Mouse (Mus musculus) kidney, adult 2 months (tissue): Measurements from ENCODE around the gene Pik3cg. TPM values are rescaled to one million over a fixed set of nuclear protein-coding genes. Genes with fewer than 3 reads are reported as not detected.
"Not testable (repeated sequence)": the region's sequence is repeated elsewhere in the genome, so short reads cannot be mapped to it uniquely, and the experiment has no call there.

Experiments used
- DNase-seq: peaks from one replicate; pipeline ENCODE4 v3.0.0; 2021
- H3K27ac ChIP-seq: fragments of 200-500 bp; 2 replicates; pipeline ENCODE4 v1.5.1; 2012; ENCODE audit warnings: low read depth, low read length, control low read depth, inconsistent platforms; ENCODE audit not compliant: insufficient read depth
- H3K27me3 ChIP-seq: fragments of 200-500 bp; replicated peaks from 2 replicates; pipeline ENCODE4 v1.6.1; 2012; ENCODE audit warnings: mild to moderate bottlenecking, moderate library complexity, low read length, inconsistent platforms; ENCODE audit not compliant: control insufficient read depth, insufficient read depth
- H3K36me3 ChIP-seq: fragments of 200-500 bp; 2 replicates; pipeline ENCODE4 v1.6.1; 2012; ENCODE audit warnings: mild to moderate bottlenecking, moderate library complexity, low read length, inconsistent platforms; ENCODE audit not compliant: control insufficient read depth, insufficient read depth
- H3K4me1 ChIP-seq: fragments of 200-500 bp; 2 replicates; pipeline ENCODE4 v1.6.1; 2011; ENCODE audit warnings: low read length; ENCODE audit not compliant: control insufficient read depth, insufficient read depth
- H3K4me3 ChIP-seq: fragments of 200-500 bp; 2 replicates; pipeline ENCODE4 v1.5.1; 2011; ENCODE audit warnings: mild to moderate bottlenecking, low read depth, low read length, control low read depth; ENCODE audit not compliant: insufficient read depth
- CTCF ChIP-seq: fragments of 200-500 bp; conservative IDR thresholded peaks from 2 replicates; pipeline ENCODE4 v1.5.1; 2011; ENCODE audit warnings: low read depth, mild to moderate bottlenecking, control low read depth, low read length, moderate library complexity, mixed read lengths; ENCODE audit not compliant: insufficient read depth, insufficient read length
- POLR2A ChIP-seq: fragments of 200-500 bp; IDR thresholded peaks from one replicate; pipeline ENCODE4 v1.6.1; 2011; ENCODE audit warnings: low read depth, low read length, control low read depth
- WGBS: fragments of 180-500 bp; shearing (Covaris S2); methylation state at CpG from one replicate; pipeline ENCODE4 v1.1.7; 2018; 5-methylcytosine and 5-hydroxymethylcytosine counted together
- polyA plus RNA-seq: library from polyadenylated mRNA; depleted of rRNA; stranded (reverse); fragments of >200 nt; gene quantifications from 2 replicates; pipeline ENCODE4 v1.2.3, GENCODE M21; 2012; rRNA removed

Gene Pik3cg
- polyA plus RNA-seq = 1.2 and 1.5 TPM in 2 replicates

GRCm38 (mm10) chr12:32207948-32208891 is at the start of gene Pik3cg:
Gene Pik3cg, minus strand, starts transcription at chr12:32208659.
- Histone ChIP-seq H3K4me3 (peak within 1 kb of the TSS; percentile 42), H3K27me3 (no peaks in the 10 kb centered on the region), H3K4me1 (no peaks in the 10 kb centered on the region), H3K36me3 (no peaks in the 10 kb centered on the region), H3K27ac (0 out of 2 replicates have a peak within 1 kb of the TSS, but pooled peaks have one; percentile 5)
- 33% methylated on average over 22 of the region's 22 CpGs for WGBS
- no peak for TF ChIP-seq CTCF
- TF ChIP-seq POLR2A = no peak
- peak; percentile 34 for DNase-seq

GRCm38 (mm10) chr12:32248483-32248882 is 40.0 kb upstream of the Pik3cg start:
- Histone ChIP-seq H3K4me1 (no peaks in the 10 kb centered on the region; the same call in 1 of the 2 replicates), H3K36me3 (no peaks in the 10 kb centered on the region), H3K27me3 (no peaks in the 10 kb centered on the region), H3K4me3 (no peak overlapping the region), H3K27ac (no peak overlapping the region)
- no peak for DNase-seq
- 42% methylated on average over 2 of the region's 2 CpGs for WGBS
- no peak for TF ChIP-seq POLR2A
- TF ChIP-seq CTCF = no peak

GRCm38 (mm10) chr12:32245566-32246233 is 37.2 kb upstream of the Pik3cg start:
- TF ChIP-seq CTCF (no peak), POLR2A (no peak)
- Histone ChIP-seq H3K4me1 (no peaks in the 10 kb centered on the region), H3K36me3 (no peaks in the 10 kb centered on the region), H3K27ac (no peak overlapping the region), H3K27me3 (no peaks in the 10 kb centered on the region), H3K4me3 (no peak overlapping the region)
- WGBS = 59% methylated on average over 5 of the region's 5 CpGs
- peak; percentile 51 for DNase-seq

GRCm38 (mm10) chr12:32243586-32243985 is 35.1 kb upstream of the Pik3cg start:
- no peaks in the 10 kb centered on the region for H3K4me1 ChIP-seq
- H3K27ac ChIP-seq = no peak overlapping the region
- no peak overlapping the region for H3K4me3 ChIP-seq
- no peaks in the 10 kb centered on the region for H3K36me3 ChIP-seq
- 74% methylated on average over 1 of the region's 1 CpGs for WGBS
- no peak for TF ChIP-seq CTCF
- no peaks in the 10 kb centered on the region for H3K27me3 ChIP-seq
- no peak for DNase-seq

- 73% methylated on average over 3 of the region's 3 CpGs for WGBS
- not testable (repeated sequence) for H3K27me3 ChIP-seq, H3K36me3 ChIP-seq, DNase-seq, H3K4me1 ChIP-seq, H3K4me3 ChIP-seq, H3K27ac ChIP-seq
Observed at GRCm38 (mm10) chr12:32239134-32239533, 30.7 kb upstream of the Pik3cg start.

- no peaks in the 10 kb centered on the region for H3K4me1 ChIP-seq
- WGBS = 52% methylated on average over 5 of the region's 5 CpGs
- TF ChIP-seq POLR2A = no peak
- no peak for TF ChIP-seq CTCF
- no peak overlapping the region for H3K27ac ChIP-seq
- no peak for DNase-seq
- no peaks in the 10 kb centered on the region for H3K27me3 ChIP-seq
- no peak overlapping the region for H3K4me3 ChIP-seq
- no peaks in the 10 kb centered on the region for H3K36me3 ChIP-seq
Observed at GRCm38 (mm10) chr12:32238433-32238832, 30.0 kb upstream of the Pik3cg start.

- Histone ChIP-seq H3K4me3 (no peak overlapping the region), H3K27me3 (no peaks in the 10 kb centered on the region), H3K4me1 (no peaks in the 10 kb centered on the region), H3K27ac (no peak overlapping the region), H3K36me3 (no peaks in the 10 kb centered on the region)
- TF ChIP-seq CTCF (no peak), POLR2A (no peak)
- WGBS = 45% methylated on average over 5 of the region's 5 CpGs
- no peak for DNase-seq
Observed at GRCm38 (mm10) chr12:32237839-32238238, 29.4 kb upstream of the Pik3cg start.
